In genomic region chr5:127290461-127291250, GRCm38 (mm10) we compare ENCODE assay signal across 9 mouse cellular contexts. TPM values are rescaled to one million over a fixed set of nuclear protein-coding genes. Genes with fewer than 3 reads are reported as not detected.
DNase-seq lines count a peak whose midpoint lies in the region.
"Had no signal": no experiment of that assay in that cellular context is flagged by ENCODE, and none has a peak within 500 bp of the region (broad histone marks: within the 10 kb centered on the region; RNA-seq: fewer than 3 reads in every experiment).

No protein-coding gene starts in this region.

- H3K36me3 ChIP-seq in midbrain, embryonic 10.5 days = peaks cover 40% of the 10 kb centered on the region

- peak; percentile 13 to 21 for DNase-seq in heart, adult 18-20 months
- DNase-seq in heart, postnatal 25 days (ENCODE audit: low spot score) = no peak
- peak; percentile 96 for DNase-seq in cerebellum, adult 9-11 months
- peak; percentile 22 to 27 for DNase-seq in heart, postnatal 10 days
- peak; percentile 22 for DNase-seq in midbrain, embryonic 10.5 days (ENCODE audit: low spot score)
- no peak for DNase-seq in thymus, postnatal 25 days
- DNase-seq in thymus, adult 18-20 months = no peak
- DNase-seq in c-Kit-positive CD71-positive TER-119-positive erythroid progenitor cells, embryonic 14.5 days (ENCODE audit: low spot score) = no peak

- intact Hi-C loops in heart, postnatal 25 days (cut with DNase I) = no loop called here
- intact Hi-C loops in heart, postnatal 10 days (cut with DNase I) = no loop called here

- H3K9me3 ChIP-seq in midbrain, embryonic 10.5 days (replicated peaks) = peaks cover 12% of the 10 kb centered on the region

- peaks cover 27% of the 10 kb centered on the region for H3K4me1 ChIP-seq in midbrain, embryonic 10.5 days

- no peak overlapping the region for H3K4me3 ChIP-seq in midbrain, embryonic 10.5 days

- 80% methylated on average over 17 of the region's 17 CpGs for WGBS in midbrain, embryonic 10.5 days

- no peaks in the 10 kb centered on the region; the same call in 1 of the 2 replicates for H3K27me3 ChIP-seq in midbrain, embryonic 10.5 days (ENCODE audit: low read depth, poor library complexity, severe bottlenecking)
- H3K27me3 ChIP-seq: CH12.LX had no signal

- H3K27ac ChIP-seq in midbrain, embryonic 10.5 days (replicated peaks) = peak overlapping the region; percentile 74

RNA-seq across cellular contexts. Expression of gene Tmem132c, which starts 49.0 kb away (rescaled TPM):
- under 1 TPM; 0.05 to 0.21 TPM for total RNA-seq in heart, adult 18-20 months (2021)
- under 1 TPM; 0.08 to 0.13 TPM for total RNA-seq in heart, postnatal 25 days (2021)
- total RNA-seq in heart, postnatal 10 days (2021) = under 1 TPM; 0.31 to 0.57 TPM
- 30.0 and 34.0 TPM in 2 replicates for polyA plus RNA-seq in midbrain, embryonic 10.5 days (2016; fragmentation: Nextera tagmentation; extraction: Ambion mirVana)
- total RNA-seq: CH12.LX had no signal

Comparison
In these comparisons a context has a peak if more than half of its experiments do, and no peak if none do; other contexts are left out.
1. DNase-seq: peak in heart, adult 18-20 months (2 of 2), cerebellum, adult 9-11 months (single experiment), heart, postnatal 10 days (2 of 2) and midbrain, embryonic 10.5 days (single experiment); none in heart, postnatal 25 days (single experiment), thymus, postnatal 25 days (single experiment), thymus, adult 18-20 months (0 of 2) and c-Kit-positive CD71-positive TER-119-positive erythroid progenitor cells, embryonic 14.5 days (single experiment).